Mouse (Mus musculus) monocyte, adult 2 months (primary cell): Measurements from ENCODE around the gene Zfp948.

Source experiments
- DNase-seq, 2 experiments: peaks; one replicate each; pipeline ENCODE4 v3.0.0; 2022; ENCODE audit warnings: low spot score in 2 of 2, low read depth in 1 of 2

The Zfp948 gene

DNA sequence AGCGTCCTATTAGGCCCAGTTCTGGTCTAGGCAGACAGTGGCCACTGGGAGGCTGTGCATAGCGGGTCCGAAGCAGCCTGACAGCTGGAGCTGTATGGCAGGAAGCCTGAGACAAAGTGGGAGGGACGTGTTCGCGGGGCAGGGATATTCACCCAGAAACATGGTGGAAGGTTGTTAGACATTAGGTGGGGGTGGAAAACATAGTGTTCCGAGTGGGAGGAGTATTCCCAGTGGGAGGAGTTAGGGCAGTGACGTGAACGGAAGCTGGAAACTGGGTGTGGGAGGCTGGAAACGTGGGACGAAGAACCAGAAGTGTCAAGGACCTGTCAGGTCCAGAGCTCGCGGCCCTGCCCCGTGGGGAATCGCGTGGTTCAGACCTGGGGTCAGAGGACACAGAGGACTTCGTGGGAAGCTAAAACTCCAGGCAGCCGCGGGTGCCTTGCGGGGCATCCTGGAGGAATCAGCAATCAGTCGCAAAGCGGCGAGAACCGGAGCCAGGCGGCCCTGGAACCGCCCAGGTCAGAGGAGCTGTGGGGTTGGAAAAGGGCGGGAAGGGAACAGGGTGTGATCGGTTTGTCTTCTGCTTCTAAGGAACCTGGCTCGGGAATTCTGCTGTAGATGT, at the start of gene Zfp948:
TSS of gene Zfp948 (plus strand) at position 281 of the 622 bp plus-strand sequence.
- DNase-seq = peak; percentile 7 to 14

DNA sequence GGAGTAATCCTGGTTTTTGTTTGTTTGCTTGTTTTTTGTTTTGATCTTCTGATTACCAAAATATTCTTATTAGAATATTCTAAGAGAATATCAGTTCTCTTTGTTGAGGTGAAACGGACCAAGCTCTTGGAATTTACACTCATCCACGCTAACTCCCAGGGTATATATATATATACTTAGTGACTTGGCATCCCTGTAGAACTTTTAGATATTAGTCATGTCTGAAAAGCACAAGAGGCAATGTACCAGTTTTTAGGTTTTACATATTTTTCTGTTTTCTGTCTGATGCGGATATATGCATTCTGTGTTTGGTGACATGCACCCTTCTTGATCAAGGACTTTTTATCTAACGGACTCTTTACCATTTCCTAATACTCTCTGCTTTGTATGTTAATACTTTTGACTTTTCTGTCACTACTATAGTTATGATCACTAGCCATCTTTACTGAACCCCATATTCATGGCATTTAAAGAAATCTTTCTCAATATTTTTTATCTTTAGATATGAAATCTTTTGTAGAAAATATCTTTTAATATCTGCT, 49.6 kb upstream of the Zfp948 start:
- DNase-seq = no peak

DNA sequence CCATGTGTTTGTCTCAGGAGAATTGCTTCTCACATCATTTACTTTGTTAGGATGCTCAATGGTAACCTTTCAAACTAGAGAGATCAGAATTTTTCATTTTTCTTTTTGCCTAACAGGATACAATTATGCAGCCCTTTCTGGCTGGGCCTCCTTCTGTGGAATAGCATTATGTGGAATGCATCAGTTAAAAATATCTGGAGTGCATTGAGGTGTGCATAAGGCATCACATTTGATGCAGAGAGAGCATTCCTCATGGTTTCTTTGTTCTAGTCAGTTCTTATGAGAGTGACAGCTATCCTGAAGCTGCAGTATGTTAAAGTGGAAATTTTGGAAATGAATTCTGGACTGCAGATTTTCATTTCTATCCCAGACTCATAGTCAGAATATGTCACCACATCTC, 40.5 kb upstream of the Zfp948 start:
- no peak for DNase-seq

DNA sequence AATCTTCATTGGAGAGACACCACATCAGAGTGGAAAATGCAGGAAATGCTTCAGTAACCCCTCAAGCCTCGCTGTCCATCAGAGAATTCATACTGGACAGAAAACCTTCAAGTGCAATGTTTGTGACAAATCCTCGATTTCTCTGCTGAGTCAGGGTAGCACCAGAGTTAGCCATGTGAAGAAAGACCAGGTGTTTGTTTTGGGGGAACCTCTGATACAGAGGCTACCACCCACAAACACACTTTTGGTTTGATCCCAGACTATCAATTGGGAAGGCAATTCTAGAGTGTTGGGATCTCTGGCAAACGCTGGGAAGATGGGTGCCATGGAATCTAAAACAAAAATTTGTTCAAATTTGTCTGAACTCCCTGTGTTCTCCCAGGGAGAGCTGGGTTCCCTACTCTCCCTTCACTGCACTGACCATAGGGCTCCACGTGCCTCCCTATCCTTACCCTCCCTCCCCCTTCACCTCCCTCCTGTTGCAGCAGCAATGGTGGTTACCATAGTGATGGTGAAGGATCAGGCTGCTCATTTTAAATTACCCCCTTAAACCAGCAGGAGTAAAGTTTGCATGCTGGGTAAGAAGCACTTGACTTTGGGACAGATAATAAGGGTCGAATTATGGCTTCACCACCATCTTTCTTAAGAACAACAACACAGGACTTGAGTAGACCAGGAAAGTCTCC, 36.0 kb upstream of the Zfp948 start:
- DNase-seq = no peak

DNA sequence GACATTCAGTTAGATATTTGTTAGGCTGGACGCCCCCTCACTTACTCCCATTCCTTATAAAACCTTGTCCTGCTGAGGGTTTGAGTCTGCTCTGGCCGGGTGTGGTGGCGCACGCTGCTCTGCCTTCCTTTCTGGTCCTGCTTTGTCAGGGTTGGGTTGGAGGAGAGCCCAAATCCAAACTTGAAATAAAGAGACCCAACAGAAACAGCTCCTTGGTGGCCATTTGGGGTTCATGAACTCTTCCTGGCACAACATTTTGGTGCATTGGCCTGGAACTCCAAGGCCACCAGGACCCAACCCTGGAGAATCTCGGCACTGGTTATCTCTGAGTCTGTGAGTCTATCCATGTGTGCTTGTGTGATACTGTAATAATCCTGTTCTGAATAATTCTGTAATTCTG, 35.2 kb upstream of the Zfp948 start:
- DNase-seq = no peak

DNA sequence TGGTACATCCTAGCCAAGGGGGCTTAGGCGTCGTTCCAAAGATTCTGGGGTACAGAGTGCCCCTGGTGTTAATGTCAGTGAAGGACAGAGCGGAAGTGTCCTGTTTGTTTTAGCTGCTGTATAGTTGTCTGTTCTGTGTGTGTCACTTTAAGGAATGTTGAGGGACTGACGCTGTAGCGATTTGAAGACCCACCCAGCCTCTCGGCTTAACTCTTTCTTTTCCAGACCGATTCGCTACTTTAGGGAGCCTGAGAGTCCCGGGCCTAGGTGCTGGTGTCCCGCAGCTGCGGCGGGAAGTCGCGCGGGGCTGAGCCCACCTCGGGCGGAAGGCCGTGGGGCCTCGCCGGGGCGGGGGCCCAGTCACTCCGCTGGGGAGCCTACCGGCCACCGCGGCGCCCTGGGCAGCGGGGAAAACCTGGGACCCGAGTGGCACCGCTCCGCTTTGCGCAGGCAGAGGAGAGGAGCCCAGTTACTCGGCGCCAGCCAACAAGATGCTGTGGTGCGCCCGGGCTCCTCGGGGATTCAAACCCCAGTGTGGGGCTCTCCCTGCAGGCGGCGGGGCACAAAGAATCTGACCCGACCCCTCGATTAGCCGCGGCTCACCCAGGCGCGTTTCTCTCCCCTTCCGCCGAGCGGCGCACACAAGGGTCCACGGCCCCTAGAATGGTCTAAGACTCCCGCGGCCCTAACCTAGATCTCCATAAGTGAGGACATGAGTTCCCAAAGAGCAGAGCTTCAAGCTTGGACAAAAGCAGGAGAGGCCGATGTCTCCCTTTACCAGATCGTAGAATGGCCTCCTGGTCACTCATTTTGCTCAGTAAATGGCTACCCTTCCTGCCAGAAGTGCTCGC, 34.5 kb upstream of the Zfp948 start:
- DNase-seq = peak in 1 of 2 experiments; percentile 22

GRCm38 (mm10) chr17:21533961-21534360, 32.8 kb upstream of the Zfp948 start:
- DNase-seq = no peak

GRCm38 (mm10) chr17:21534460-21535095, 32.2 kb upstream of the Zfp948 start:
- peak in 1 of 2 experiments; percentile 10 for DNase-seq

GRCm38 (mm10) chr17:21535096-21536001, 31.5 kb upstream of the Zfp948 start, which contains the start of gene Zfp52:
Gene Zfp52 (plus strand): TSS chr17:21535539.
- DNase-seq = peak in 1 of 2 experiments; percentile 38

DNA sequence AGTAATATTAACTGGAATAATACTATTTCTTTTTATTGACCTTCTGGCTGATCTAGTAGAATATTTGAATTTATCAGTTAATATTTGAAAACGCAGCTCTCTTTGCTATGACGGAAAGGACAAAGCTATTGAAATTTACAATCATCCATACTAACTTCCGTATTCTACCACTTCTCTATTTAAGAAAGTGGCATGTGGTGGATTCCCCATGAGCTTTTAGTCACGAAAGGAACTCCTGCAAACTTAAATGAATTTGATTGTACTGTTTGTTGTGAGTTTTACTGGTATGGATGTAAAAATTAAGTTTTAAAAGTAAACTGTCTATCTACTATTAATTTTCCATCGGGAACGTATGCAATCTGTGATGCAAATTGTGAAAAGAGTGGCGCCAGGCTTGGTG, 30.7 kb upstream of the Zfp948 start:
- DNase-seq = no peak

- DNase-seq = no peak
These were observed 30.1 kb upstream of the Zfp948 start for GRCm38 (mm10) chr17:21536676-21537075.

- DNase-seq = no peak
These were observed 9.0 kb upstream of the Zfp948 start for GRCm38 (mm10) chr17:21557831-21558230.

- peak; percentile 12 to 16 for DNase-seq
These were observed 588 bp upstream of the Zfp948 start for GRCm38 (mm10) chr17:21566220-21566619.

DNA sequence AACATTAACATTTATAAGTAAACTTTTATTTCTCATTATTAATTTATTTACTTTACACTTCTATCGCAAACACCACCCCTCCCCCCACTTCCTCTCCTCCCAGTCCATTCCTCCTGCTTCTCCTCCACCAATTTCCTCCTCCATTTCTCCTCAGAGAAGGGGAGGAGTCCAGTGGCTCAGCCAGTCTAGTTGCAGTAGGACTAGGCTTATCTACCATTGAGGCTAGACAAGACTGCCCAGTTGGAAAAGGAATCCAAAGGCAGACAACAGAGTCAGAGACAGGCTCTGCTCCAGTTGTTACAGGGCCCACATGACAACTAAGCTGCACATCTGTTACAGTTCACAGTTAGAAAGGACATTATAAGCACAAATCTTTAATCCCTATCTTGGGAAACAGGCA, 888 bp downstream of the Zfp948 start:
- no peak for DNase-seq

DNA sequence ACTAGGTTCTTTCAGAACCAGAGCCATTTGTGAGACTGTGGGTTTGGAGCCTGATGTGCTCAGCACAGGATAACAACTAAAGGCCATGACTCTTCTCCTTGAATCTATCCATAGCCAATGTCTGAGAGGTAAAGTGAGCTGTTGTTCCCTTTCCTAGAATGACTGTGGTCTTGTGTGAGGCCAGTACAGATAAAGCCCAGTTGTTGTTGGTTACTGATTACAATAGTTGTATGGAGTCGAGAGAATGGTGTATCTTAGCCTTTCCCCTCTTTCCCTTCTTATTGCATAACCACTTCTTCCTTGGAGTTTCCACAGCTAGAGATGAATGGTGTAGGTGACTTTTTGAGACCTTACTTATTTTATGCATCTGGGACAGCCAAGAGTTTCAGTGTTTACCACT, 12.3 kb downstream of the Zfp948 start:
- DNase-seq = no peak

- peak in 1 of 2 experiments; percentile 3 for DNase-seq
These were observed 12.8 kb downstream of the Zfp948 start for GRCm38 (mm10) chr17:21579493-21580175.

- DNase-seq = no peak
These were observed 18.7 kb downstream of the Zfp948 start for GRCm38 (mm10) chr17:21585521-21585920.

- DNase-seq = no peak
These were observed 49.5 kb downstream of the Zfp948 start for GRCm38 (mm10) chr17:21616356-21616755.

- no peak for DNase-seq
These were observed 50.5 kb downstream of the Zfp948 start for GRCm38 (mm10) chr17:21617352-21617751.
